Mouse (Mus musculus) kidney, embryonic 14.5 days (tissue): ENCODE measurements around the gene Enah. TPM values are rescaled to one million over a fixed set of nuclear protein-coding genes. Genes with fewer than 3 reads are reported as not detected.
A peak's percentile ranks its signal among the peaks of the same experiment; 100 is the strongest.

Source experiments
- ATAC-seq: fragments of 200-750 bp; cut with Nextera tagmentation; 2 replicates; pipeline ENCODE4 v1.8.0; 2017; ENCODE audit warnings: moderate number of reproducible peaks, mild to moderate bottlenecking, moderate TSS enrichment, moderate library complexity; ENCODE audit not compliant: low FRiP score, low TSS enrichment
- H3K27ac ChIP-seq: fragments of 300-500 bp; sonication (generic); 2 replicates; pipeline ENCODE4 v1.5.1; 2014; ENCODE audit warnings: low read depth, mild to moderate bottlenecking, low read length, moderate library complexity, mixed read lengths
- H3K27me3 ChIP-seq: fragments of 300-500 bp; sonication (generic); 2 replicates; pipeline ENCODE4 v1.6.1; 2014; ENCODE audit warnings: mild to moderate bottlenecking, low read length; ENCODE audit not compliant: control insufficient read depth, insufficient read depth
- H3K36me3 ChIP-seq: fragments of 300-500 bp; sonication (generic); 2 replicates; pipeline ENCODE4 v1.6.1; 2014; ENCODE audit warnings: low read length, mixed read lengths; ENCODE audit not compliant: control insufficient read depth, insufficient read depth
- H3K4me1 ChIP-seq: fragments of 300-500 bp; sonication (generic); 2 replicates; pipeline ENCODE4 v1.6.1; 2014; ENCODE audit warnings: low read length, mixed read lengths; ENCODE audit not compliant: control insufficient read depth, insufficient read depth
- H3K4me2 ChIP-seq: fragments of 300-500 bp; sonication (generic); replicated peaks from 2 replicates; pipeline ENCODE4 v1.6.1; 2014; ENCODE audit warnings: low read depth, mild to moderate bottlenecking, low read length
- H3K4me3 ChIP-seq: fragments of 300-500 bp; sonication (generic); 2 replicates; pipeline ENCODE4 v1.5.1; 2014; ENCODE audit warnings: mild to moderate bottlenecking, low read length
- H3K9ac ChIP-seq: fragments of 300-500 bp; sonication (generic); 2 replicates; pipeline ENCODE4 v1.6.1; 2014; ENCODE audit warnings: low read depth, mild to moderate bottlenecking, low read length, moderate library complexity
- H3K9me3 ChIP-seq: fragments of 300-500 bp; sonication (generic); 2 replicates; pipeline ENCODE4 v1.6.1; 2016; ENCODE audit warnings: low read length; ENCODE audit not compliant: control insufficient read depth
- WGBS: fragments of 180-500 bp; shearing (Covaris S2); extraction: QIAGEN DNeasy Blood & Tissue Kit; methylation state at CpG from one replicate; pipeline ENCODE4 v1.1.7; 2014; 5-methylcytosine and 5-hydroxymethylcytosine counted together
- polyA plus RNA-seq: library from polyadenylated mRNA; unstranded; fragments of >200 nt; fragmentation: Nextera tagmentation; extraction: Ambion mirVana; gene quantifications from 2 replicates; pipeline ENCODE4 v1.2.1, GENCODE M21; 2014

Gene Enah
- polyA plus RNA-seq, 1 experiment from 2014 or later, result 28.8 TPM

DNA sequence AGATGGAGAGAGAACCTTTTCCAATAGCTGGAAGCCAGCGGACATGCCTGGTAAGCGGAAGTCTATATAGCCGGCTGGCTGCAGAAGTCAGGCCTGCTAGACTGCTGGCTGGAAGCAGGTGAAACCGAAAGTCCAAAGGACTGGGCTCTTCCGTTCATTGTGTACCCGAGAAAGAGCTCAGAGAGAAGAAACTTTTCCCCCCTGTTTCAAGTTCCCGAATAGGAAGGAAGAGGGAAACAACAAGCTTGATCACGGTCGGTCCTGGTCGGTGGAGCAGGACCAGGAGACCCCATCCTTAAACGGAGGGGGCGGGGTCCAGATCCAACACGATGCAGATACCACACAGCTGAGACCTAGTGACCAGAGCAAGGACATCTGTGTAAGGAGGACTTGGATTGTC, 167.3 kb downstream of the Enah start:
- Histone ChIP-seq H3K4me3 (no peak overlapping the region), H3K9me3 (no peaks in the 10 kb centered on the region), H3K4me1 (peaks cover 9% of the 10 kb centered on the region), H3K9ac (no peak overlapping the region), H3K4me2 (peak overlapping the region; percentile 45), H3K27ac (0 out of 2 replicates have a peak overlapping the region, but pooled peaks have one; percentile 24), H3K36me3 (no peaks in the 10 kb centered on the region), H3K27me3 (0 out of 2 replicates have a peak, but pooled peaks cover 2% of the 10 kb centered on the region)
- WGBS, result 48% methylated on average over 13 of the region's 13 CpGs
- peak; percentile 67 for ATAC-seq

- Histone ChIP-seq H3K4me2 (no peak overlapping the region), H3K27ac (no peak overlapping the region), H3K4me1 (peaks cover 9% of the 10 kb centered on the region), H3K9me3 (no peaks in the 10 kb centered on the region), H3K27me3 (0 out of 2 replicates have a peak, but pooled peaks cover 2% of the 10 kb centered on the region), H3K9ac (no peak overlapping the region), H3K4me3 (no peak overlapping the region), H3K36me3 (no peaks in the 10 kb centered on the region)
- ATAC-seq, result no peak
- WGBS, result 92% methylated on average over 12 of the region's 12 CpGs
These were observed 168.1 kb downstream of the Enah start for GRCm38 (mm10) chr1:181851521-181852310.

DNA sequence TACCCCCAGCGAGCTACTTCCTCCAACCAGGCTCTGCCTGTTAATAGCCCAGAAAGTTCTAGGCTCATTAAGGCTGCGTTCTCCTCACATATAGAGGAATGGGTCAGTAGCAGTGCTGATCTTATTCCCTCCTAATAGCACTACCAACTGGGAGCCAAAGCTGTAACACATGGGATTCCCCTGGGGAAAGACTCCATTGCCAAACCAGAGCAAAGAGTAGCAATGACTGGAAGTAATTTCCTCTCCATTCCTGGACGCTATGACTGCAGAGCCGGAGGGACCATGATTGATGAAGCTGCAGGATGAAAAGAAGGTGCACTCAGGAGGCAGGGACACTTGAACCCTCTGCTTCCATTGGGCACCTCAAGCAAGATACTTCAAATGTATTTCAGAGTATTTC, 169.3 kb downstream of the Enah start:
- 84% methylated on average over 4 of the region's 4 CpGs for WGBS
- Histone ChIP-seq H3K27ac (no peak overlapping the region), H3K9ac (no peak overlapping the region), H3K4me3 (no peak overlapping the region), H3K27me3 (0 out of 2 replicates have a peak, but pooled peaks cover 2% of the 10 kb centered on the region), H3K36me3 (no peaks in the 10 kb centered on the region), H3K4me1 (peaks cover 9% of the 10 kb centered on the region), H3K4me2 (no peak overlapping the region), H3K9me3 (no peaks in the 10 kb centered on the region)
- no peak for ATAC-seq

DNA sequence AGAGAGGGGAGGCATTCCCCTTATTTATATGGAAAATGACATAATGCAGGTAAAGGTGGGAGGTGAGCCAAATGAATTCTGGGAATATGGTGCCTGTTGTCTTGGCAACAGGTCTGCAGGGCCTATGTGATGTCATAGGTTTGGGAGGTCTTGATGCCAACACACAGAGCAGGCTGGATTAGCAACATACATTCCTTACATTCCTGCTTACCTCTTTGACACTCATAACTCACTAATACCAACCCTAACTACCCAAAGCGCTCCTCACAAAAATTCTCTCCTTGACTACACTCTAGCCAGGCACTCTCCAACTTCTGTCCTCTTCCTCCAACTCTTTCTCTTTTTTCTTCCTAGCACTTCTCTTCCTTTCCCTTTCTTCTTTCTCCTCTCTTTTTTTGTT, 171.6 kb downstream of the Enah start:
- Histone ChIP-seq H3K27me3 (0 out of 2 replicates have a peak, but pooled peaks cover 2% of the 10 kb centered on the region), H3K36me3 (no peaks in the 10 kb centered on the region), H3K27ac (no peak overlapping the region), H3K9me3 (no peaks in the 10 kb centered on the region), H3K4me3 (no peak overlapping the region), H3K4me1 (peaks cover 8% of the 10 kb centered on the region), H3K4me2 (no peak overlapping the region), H3K9ac (no peak overlapping the region)
- no peak for ATAC-seq
- 91% methylated on average over 1 of the region's 1 CpGs for WGBS

DNA sequence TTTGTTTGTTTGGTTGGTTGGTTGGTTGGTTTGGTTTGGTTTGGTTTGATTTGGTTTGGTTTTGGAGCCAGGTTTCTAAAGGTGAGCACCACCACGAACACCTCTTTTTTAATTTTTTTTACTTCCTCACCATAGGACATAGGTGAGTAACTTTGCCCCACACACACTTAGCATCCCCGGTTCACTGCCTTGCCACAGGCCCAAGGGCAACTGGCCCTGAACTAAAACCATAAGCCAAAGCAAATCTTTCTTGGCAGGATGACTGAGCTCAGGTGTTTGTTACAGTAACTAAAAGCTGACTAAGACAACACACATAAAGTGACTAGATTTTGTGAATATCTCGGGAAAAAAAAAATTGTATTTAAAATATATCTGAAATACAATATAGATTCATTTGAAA, 172.4 kb downstream of the Enah start:
- Histone ChIP-seq H3K9ac (no peak overlapping the region), H3K4me3 (no peak overlapping the region), H3K4me1 (no peaks in the 10 kb centered on the region), H3K4me2 (no peak overlapping the region), H3K36me3 (no peaks in the 10 kb centered on the region), H3K9me3 (no peaks in the 10 kb centered on the region), H3K27me3 (no peaks in the 10 kb centered on the region), H3K27ac (no peak overlapping the region)
- WGBS, result 67% methylated on average over 3 of the region's 3 CpGs
- ATAC-seq, result no peak

Other genes with a start within 250 kb of the Enah start
- gene Lbr, start 176.9 kb downstream of the Enah start, polyA plus RNA-seq, result 92.2 and 129 TPM in 2 replicates
- gene Srp9, start 104.7 kb upstream of the Enah start, polyA plus RNA-seq, result 155 and 197 TPM in 2 replicates
- gene Vmn1r1, start 144.5 kb upstream of the Enah start, polyA plus RNA-seq, result not detected in 2 replicates